Mouse (Mus musculus) left cerebral cortex, postnatal 36 days (tissue): Measurements from ENCODE around the gene Sesn1. TPM values are rescaled to one million over a fixed set of nuclear protein-coding genes. Genes with fewer than 3 reads are reported as not detected.
"Not testable (repeated sequence)": the region's sequence is repeated elsewhere in the genome, so short reads cannot be mapped to it uniquely, and the experiment has no call there.

Experiments
- DNase-seq, 2 experiments: peaks; one replicate each; pipeline ENCODE4 v3.0.0; 2021 to 2022; ENCODE audit warnings: low spot score in 2 of 2, mixed read lengths in 1 of 2
- intact Hi-C: fragments of 180-260 bp; cut with DNase I; formaldehyde crosslinking; loops from one replicate; pipeline ENCODE4 v1.15.1; 2025
- total RNA-seq, 2 experiments: library from RNA; stranded (reverse); gene quantifications; 2 replicates each; pipeline ENCODE4 v1.2.3; 2021

Gene Sesn1
- total RNA-seq, 2 experiments from 2014 or later = 49.6 to 52.7 TPM

DNA sequence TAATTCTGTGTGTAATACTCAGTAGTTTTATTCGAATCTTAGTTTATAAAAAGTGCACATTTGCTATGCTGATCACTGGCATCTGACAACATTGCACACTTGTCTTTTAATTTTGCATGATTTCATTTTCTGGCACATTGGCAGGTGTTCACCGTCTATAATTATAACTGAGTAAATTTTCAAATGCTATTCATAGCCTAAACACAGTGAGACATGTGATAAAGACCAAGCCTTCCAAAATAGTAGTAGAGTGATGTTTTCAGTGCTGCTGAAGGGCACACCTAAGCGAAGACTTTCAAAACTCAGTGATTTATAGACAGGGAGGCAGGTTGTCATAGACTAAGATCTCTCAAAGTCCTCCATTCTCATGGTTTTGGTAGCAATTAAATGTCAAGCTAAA lies 9.6 kb downstream of the Sesn1 start:
- no peak for DNase-seq
- intact Hi-C loops = no loop called here

DNA sequence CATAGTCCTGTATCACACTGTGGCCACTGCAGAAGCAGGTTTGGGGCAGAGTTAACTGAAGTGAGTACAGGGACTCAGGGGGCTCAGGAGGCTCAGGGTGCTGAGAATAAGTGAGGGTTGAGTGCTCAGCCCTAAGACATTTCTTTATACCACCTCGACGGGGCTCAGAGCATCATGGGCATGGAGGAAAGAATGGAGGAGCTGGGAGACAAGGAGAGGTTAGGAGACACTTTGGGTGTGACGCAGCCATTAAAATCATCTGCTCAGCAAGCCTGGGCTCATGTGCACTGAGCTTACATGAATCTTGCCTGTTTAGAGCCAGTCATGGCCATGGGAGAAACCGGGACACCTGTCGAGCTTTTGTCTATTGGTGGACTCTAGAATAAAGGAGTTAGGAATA lies 10.7 kb downstream of the Sesn1 start:
- DNase-seq = no peak
- intact Hi-C loops = loop anchor here (5.0 kb wide), 1 partner anchor 117 kb away; no protein-coding TSS in a partner anchor

DNA sequence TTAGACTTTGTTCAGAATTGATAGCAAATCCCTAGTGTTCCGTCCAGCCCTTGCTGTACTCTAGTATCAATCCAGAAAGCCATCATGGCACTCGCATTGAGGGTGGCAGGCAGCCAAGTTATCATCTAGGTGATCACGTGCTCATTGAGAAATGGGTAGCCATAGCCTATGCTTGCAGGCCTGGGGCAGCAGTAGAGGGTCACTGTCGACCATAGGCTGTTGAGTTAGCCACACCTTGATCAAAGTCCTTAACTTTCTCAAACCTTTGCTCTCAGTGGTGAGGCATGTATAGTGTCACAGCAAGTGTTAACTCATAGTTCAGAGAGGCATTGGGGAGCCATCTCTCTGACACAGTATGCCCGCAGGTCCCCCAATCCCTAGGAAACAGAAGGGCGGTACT lies 11.4 kb downstream of the Sesn1 start:
- DNase-seq = no peak
- intact Hi-C loops = loop anchor here (5.0 kb wide), 1 partner anchor 116 kb away; no protein-coding TSS in a partner anchor

DNA sequence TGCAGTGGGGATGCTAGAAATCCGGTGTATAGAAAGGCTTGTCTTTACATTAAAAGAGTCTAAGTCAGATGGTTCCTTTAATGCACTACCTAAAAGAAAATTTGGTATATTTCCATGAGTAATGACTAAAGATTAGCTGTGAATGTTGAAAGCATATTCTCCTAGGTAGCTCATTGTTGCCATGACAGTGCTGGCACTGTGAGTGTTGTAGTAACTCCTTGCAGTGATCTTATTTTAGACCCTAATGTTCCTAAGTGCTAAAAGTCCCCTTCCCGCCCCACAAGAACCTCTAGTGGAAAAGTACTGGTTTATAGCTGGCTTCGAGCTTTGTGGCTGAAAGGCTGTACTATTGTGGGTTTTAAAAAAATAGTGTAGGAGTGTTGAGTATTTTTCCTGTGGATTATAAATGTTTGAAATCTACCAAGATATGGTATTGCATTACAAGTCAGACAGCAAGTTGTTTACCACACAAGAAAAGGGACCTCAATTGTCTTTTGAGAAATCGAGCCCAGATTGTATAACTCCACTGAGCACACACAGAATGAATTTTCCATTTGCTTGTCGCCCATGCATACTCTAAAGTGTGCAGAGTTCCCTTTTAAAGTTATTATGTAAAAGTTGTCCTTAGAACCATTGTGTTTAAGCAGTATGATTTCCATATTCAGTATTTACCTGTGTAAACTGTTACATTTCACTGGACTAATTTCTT lies 13.0 kb downstream of the Sesn1 start:
- peak in 1 of 2 experiments; percentile 22 for DNase-seq
- intact Hi-C loops = loop anchor here (5.0 kb wide), 1 partner anchor 115 kb away; no protein-coding TSS in a partner anchor

DNA sequence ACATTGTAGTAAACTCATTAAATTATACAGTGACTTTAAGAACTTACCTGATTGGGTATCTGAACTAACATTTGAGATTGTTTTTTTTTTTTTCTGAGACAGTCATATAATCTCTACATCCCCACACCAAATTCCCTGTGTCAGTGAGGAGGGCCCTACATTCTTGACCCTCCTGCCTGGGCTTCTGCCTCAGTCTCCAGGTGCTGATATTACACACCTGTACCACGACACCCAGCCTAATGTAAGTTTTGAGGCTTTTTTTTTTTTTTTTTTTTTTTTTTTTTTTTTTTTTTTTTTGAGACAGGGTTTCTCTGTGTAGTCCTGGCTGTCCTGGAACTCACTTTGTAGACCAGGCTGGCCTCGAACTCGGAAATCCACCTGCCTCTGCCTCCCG lies 13.5 kb downstream of the Sesn1 start:
- intact Hi-C loops = loop anchor here (5.0 kb wide), 1 partner anchor 114 kb away; no protein-coding TSS in a partner anchor
- not testable (repeated sequence) for DNase-seq

DNA sequence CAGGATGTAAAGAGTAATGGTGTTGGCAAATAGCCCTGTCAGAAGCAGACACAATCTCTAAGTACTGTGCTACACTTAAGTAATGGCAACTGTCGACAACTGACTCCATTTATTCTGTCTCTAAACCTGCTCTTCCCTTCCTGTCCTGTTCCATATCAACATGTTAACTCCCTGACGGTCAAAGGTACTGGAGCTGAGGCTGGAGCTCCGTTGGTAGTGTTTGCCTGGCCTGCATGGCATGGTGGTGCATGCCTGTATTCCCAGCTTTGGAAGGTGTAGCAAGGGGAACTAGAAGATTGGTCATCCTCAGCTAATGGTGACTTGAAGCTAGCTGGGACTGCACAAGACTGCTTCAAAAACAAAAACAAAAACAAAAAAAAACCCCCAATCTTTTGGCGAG lies 14.2 kb downstream of the Sesn1 start:
- intact Hi-C loops = loop anchor here (5.0 kb wide), 1 partner anchor 113 kb away; no protein-coding TSS in a partner anchor
- DNase-seq = no peak

DNA sequence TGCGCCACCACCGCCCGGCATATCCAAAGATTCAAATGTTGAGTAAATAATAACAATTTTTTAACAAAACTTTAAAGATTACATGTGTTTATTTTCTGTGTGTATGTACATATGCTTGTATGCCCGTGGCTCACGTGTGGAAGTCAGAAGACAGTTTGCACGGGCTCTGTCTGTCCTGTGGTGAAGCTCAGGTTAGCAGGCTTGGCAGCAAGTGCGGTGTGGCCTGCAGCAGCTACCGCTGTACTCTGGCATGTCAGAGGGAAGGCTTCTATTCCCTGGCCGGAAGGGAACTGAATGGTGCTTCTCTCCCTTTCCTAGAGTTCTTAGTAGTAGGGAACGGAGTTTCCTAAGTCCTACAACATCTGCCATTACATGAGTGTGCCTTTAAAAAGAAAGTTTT lies 15.3 kb downstream of the Sesn1 start:
- no peak for DNase-seq
- intact Hi-C loops = no loop called here

DNA sequence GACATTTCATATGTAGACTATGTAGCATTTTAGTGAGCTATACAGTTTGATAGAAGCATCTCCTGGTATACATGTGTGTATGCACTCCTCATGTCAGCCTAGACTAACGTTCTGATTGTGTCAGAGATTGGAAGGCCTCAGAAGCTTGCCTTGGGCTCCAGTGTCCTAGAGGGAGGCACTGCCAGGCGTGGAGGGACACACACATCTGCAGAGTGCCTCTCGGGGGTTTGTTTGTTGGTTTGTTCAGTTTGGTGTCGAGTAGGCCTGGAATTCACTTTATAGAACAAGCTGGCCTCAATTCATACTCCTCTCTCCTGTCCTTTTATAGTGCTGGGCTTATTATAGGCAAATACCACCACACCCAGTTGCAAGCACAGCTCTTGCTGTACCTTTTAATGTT lies 16.3 kb downstream of the Sesn1 start:
- no peak for DNase-seq
- intact Hi-C loops = no loop called here

DNA sequence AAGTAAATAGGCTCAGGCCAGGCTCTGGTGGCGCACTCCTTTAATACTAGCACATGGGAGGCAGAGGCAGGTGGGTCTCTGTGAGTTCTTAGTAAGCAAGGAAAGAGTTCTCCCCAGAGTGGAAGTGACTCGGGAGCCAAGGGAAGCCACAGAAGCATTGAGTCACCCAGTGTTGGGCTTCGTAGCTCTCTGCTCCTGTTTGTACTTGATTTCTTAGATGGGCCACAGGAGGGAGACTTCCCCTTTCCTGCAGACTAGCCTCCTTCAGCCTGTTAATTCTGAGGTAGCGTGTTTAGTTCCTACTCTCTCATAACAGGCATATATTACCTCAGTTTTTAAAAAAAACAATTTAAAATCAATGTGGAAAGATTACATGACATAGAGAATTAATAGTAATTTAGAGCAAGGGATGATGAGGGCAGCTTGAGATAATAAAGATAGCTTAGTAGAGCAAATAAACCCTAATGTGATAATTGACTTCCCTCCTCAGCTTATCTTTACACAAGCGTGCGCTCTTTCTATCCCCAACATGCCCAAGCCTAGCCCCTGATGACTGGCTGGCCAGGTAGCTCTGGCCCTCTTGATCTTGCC lies 16.9 kb downstream of the Sesn1 start:
- intact Hi-C loops = no loop called here
- DNase-seq = no peak

DNA sequence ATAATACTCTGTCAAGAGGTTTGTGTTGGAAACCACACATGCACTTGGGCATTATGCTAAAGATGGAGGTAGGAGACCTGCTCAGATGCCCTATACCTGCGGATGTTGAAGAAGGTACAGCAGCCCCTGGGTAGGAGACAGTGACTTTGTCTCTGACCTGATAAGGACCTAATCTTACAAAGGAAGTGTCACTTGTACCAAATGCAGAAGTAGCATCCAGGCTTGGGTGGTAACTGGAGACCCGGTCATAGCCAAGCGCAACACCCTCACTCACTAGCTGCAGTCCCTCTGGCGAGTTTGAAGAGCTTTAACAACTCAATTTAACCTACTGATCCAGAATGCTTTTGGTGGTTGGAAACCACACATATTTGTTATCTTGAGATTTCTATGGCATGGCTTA lies 18.0 kb downstream of the Sesn1 start:
- intact Hi-C loops = no loop called here
- DNase-seq = no peak

DNA sequence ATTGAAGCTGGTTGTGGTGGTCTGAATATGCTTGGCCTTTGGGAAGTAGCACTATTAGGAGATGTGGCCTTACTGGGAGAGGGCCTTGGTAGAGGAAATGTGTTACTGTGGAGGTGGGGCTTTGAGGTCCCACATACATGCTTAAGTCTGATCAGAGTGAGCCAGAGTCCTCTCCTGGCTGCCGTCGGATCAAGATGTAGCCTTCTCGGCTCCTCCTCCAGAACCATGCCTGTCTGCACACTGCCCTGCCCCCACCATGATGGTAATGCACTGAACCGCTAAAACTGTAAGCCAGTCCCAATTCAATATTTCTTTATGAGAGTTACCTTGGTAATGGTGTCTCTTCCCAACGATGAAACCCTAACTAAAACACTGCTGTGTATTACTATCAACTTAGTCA lies 19.5 kb downstream of the Sesn1 start:
- intact Hi-C loops = no loop called here

DNA sequence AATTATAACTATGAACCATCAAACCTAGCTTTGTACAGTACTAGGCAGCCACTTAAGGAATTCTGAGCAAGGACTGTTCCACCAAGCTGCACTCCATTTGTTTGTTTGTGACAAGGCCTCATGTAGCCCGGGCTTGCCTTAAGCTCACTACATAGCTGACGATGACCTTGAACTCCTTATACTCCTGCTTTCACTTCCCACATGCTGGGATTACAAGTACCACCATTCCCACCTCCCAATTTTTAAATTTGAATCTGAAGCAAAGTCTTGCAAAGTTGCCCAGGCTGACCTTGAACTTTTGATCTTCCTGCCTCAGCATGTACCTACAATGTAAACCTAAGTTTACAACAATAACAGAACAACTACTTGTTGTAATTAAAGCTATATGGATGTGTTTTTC lies 20.2 kb downstream of the Sesn1 start:
- no peak for DNase-seq
- intact Hi-C loops = loop anchor here (5.0 kb wide), 5 partner anchors 57 to 467 kb away; partner anchors contain the start of gene Foxo3

More for the DNA sequence above, 19.5 kb downstream of the Sesn1 start:
- no peak for DNase-seq

DNA sequence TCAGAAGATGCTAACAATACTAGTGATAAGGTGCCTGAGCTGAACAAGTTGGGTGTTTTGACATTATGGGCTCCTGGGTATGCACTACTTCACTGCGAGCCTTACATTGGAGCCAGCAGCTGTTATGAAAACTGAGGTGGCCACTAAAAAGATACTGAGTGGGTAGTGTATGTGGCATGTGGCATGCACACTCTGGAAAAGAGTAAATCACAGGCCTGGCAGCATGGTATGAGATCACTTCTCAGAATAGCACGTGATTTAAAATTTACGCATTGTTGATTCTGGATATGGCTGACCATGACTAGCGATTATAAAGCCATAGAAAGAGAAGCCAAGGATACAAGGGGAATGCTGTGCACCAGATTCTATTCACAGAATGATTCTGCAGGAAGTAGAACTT lies 20.7 kb downstream of the Sesn1 start:
- intact Hi-C loops = loop anchor here (5.0 kb wide), 5 partner anchors 57 to 467 kb away; partner anchors contain the start of gene Foxo3
- no peak for DNase-seq

DNA sequence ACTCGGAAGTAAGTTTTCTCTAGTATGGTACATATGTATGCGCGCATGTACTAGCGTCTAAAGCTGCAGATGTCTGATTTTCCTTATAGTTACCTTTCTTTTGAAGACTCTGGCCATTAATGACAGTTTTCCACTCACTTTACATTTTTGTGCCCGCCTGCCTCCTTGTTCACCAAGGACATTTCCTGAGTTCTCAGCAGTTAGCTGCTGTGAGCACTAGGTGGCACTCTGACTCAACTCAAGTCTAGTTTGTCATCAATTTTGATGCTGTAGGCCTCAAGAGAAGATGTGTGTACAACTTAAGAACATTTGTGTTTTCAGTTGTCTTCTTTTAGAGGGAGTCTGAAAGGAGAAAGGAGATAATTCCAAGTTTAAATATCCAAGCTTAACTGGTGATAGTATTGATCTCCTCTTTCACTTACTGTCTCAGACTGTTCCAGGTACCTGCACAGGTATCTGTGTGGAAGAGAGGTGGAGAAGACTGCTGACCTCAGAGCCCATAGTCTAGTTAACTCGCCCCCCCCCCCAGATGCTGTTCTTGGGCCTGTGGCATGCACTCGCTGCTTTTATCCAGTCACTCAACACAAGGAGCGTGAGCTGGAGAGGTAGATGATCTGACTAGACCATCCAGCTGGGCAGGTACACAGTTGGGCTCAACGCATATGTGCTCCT lies 21.3 kb downstream of the Sesn1 start:
- intact Hi-C loops = loop anchor here (5.0 kb wide), 5 partner anchors 56 to 466 kb away; partner anchors contain the start of gene Foxo3

DNA sequence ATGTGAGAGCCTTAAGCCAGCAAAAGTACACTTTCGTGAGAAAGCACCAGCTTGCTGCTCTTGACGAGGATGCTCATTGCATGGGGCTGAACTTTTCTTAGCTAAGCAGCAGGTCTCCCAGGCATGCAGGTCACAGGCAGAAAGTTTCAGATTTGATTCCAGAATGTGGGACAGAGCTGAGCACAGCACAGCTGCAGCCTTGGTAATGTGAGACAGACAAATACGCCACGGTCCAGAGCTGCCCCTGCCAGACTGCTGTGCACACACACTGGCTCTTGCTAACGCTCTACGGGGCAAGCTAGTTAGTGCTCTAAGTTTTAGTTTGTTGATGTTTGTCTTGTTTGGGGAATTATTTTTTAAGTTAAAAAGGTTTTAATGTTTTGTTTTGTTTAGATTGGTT lies 22.5 kb downstream of the Sesn1 start:
- no peak for DNase-seq
- intact Hi-C loops = loop anchor here (5.0 kb wide), 5 partner anchors 55 to 465 kb away; partner anchors contain the start of gene Foxo3

More for the DNA sequence above, 21.3 kb downstream of the Sesn1 start:
- DNase-seq = peak; percentile 36 to 69

DNA sequence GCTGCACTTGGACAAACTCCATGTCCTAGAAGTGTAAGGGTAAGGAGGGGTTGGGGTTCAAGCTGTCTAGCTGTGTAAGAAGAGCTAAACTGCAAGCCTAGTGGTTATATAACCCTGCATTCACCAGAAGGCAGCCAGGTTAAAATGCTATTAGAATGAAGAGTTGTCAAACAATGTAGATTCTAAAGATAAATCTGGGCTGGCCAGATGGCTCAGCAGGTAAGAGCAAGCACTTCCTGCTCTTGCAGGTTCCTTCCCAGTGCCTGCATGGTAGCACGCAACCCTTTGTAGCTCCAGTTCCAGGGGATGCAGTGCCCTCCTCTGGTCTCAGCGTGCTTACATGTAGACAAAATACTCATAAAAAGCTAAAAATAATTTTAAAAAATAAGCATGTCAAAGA lies 24.4 kb downstream of the Sesn1 start:
- no peak for DNase-seq
- intact Hi-C loops = loop anchor here (1.0 to 5.0 kb wide), 6 partner anchors 53 to 463 kb away; partner anchors contain the start of gene Foxo3

DNA sequence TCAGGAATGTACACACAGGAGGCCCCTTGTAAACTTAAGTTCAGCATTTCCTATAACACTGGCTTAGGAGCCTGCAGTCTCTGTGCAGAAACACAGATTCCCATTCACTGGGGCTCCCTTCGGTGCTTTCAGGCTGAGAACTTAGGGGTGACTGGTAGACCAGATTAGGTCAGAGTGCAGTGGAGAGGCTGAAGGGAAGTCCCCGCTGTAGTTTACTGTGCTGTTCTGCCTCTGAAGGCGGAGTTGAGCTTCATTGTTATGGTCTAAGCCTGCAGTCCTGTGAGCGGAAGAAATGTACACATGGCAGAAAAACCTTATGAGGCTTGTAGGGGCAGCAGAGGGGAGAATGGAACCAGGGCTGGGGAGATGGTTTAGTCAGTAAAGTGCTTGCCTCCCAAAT lies 29.2 kb downstream of the Sesn1 start:
- intact Hi-C loops = no loop called here
- no peak for DNase-seq

DNA sequence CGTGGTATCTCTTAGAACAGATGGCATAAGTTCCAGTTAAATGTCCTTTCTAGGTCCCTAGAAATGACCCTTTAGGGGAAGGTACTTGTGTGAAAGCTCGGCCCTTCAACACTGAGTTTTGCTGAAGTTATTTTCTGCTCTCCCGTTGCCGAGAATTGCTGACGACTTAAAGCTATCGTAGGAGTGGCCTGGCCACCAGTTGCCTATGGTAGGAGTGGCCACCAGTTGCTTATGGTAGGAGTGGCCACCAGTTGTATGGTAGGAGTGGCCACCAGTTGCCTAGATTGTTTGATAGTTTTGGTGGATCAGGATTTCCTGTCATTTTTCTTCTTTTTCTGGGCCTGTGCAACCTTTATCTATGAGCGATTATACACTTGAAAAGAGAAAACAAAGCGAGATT lies 38.0 kb downstream of the Sesn1 start:
- no peak for DNase-seq
- intact Hi-C loops = no loop called here

DNA sequence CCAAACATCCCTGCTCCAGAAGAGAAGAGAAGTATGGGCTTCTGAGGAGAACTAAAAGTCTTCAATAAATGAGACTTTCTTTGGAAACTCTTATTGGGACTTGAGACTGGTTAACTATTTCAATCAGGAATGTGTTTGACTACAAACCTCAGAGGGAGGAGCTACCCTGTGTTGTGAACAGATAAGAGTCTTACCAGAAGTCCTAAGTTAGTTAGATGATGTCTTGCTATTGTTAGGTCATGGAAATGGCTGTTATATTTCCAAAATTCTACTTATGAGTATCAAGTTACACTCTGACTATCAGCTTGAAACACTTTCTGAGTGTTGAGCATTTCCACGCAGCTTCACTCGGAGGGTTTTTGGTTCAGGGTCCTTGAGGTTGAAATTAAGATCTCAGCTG lies 39.0 kb downstream of the Sesn1 start:
- intact Hi-C loops = no loop called here
- no peak for DNase-seq

DNA sequence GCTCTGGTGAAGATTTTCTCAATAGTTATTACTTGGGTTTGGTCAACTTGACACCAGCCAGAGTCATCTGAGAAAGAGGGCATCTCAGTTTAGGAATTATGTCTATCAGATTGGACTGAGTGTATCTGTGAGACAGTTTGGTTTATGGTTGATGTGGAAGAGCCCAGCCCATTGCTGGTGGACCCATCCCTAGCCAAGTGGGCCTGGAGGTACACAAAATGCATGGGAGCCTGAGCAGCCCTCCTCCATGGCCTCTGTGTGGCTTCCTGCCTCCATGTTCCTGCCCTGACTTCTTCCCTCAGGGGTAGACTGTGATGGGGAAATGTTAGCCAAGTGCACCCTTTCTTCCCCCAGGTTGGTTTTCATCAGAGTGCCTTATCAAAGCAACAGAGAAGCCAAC lies 50.1 kb downstream of the Sesn1 start:
- intact Hi-C loops = no loop called here
- no peak for DNase-seq
